Mouse (Mus musculus) common myeloid progenitor, adult 5-6 weeks (primary cell): ENCODE results near the gene Creb3l4. TPM values are rescaled to one million over a fixed set of nuclear protein-coding genes. Genes with fewer than 3 reads are reported as not detected.
A peak's percentile ranks its signal among the peaks of the same experiment; 100 is the strongest.
"Not testable (repeated sequence)": the region's sequence is repeated elsewhere in the genome, so short reads cannot be mapped to it uniquely, and the experiment has no call there.

Experiments used
- ATAC-seq: replicated peaks from 2 replicates; pipeline ENCODE4 v1.8.0; 2016; ENCODE audit warnings: low read depth, mild to moderate bottlenecking, moderate TSS enrichment, inconsistent platforms; ENCODE audit not compliant: poor library complexity, severe bottlenecking
- total RNA-seq: library from RNA; stranded (forward); fragments of 200-1000, 187-1606 nt; gene quantifications from 2 replicates; pipeline ENCODE4 v1.2.3, GENCODE M21; 2017

The Creb3l4 gene
- not detected in 2 replicates for total RNA-seq

DNA sequence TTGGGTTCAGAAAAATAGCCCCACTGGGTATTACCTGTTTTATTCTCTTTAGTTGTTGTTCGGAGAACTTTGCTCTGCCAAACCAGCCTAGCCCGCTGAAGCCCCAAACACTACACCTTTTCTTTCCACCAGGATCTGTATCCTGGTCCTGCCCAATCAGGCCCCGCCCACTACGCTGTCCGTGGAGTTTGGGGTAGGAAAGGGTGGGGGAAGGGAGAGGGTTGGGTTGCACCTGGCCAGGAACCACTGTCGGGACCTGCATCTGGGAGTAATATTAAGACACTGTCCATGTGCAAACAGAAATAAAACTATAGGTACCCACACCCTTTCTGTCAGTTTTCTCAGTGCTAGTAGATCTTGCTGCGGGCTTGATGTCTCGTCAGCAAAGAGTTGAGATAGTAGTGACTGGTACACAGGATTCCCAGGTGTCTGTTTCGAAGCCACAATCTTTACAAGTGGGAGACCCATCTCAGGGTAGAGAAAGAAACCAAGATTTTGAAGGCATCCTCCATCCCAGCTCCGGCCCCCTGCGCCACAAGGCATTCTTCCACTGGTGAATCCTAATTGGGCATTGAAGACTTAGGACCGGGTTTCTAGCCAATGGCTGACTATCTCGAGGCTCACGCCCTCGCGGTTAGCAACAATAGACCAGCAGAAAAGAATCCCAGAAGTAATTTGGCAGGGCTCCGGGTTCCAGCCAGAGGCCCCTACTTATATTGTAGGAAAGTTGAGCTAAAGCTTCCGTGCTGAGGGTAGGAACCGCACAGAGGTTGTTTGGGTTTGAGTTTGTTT is at the start of gene Creb3l4:
Gene Creb3l4 (minus strand): TSS at position 529 of the 792 bp plus-strand sequence.
- no peak for ATAC-seq

DNA sequence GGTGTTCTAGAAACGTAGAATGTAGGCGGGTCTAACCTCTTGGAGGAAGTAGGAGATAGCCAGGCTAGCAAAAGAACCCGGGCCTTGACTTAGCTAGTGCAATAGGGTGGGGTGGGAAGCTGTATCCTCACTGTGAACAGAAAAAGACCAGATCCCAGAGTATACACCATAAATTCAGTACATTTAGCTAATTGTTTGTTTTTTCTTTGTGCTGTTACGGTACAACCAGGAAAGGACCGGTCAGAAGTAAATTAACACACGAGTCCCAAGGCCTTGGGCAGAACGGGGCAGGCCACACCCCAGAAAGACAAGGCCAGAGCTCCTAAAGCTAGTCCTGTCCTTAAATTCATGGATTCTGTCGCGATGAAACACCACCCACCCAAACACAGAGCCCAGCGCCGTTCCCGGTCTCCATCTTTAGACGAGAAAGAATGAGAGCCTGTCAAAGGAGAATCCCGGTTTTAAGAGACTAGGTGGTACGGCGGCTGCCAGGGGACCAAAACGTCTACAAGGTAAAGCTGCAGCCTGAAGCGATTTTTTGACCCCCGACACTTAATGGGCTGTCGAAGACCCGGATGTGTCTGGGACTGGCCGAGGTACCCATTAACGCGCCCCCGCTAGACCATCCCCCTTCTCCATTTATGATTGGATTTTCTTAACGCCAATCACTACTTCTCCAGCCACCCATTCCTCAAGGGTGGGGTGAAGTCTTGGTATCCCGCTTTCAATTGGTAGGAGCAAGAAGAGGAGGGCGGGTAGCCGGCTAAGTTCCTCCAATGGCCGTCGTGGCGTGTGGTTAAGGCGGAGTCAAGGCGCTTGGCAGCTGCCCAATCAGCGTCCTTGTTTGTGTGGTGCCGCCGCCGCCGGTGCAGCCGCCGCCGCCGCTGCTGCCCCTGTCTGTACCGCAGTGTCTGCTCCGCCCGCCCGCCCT is 49.3 kb upstream of the Creb3l4 start, which contains the start of gene Gatad2b:
Gene Gatad2b (plus strand): TSS at position 834 of the 931 bp plus-strand sequence.
- ATAC-seq = peak; percentile 97

DNA sequence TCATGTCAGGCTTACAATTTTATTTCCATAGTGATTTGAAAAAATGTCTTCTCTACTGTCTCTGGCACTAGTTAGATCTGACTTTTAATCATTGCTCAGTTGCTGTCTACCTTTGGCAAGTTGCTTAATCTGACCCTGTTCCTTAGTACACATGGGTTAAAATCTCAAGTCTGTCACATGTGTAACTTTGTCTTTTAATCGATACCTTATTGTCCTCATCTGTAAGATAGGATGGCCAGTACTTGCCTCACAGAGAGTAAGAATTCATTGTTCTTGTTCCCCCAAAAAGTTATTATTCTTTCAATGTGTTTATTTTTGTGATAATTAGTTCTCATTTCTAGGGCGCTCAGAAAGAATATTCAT is 48.7 kb upstream of the Creb3l4 start:
- ATAC-seq = no peak

DNA sequence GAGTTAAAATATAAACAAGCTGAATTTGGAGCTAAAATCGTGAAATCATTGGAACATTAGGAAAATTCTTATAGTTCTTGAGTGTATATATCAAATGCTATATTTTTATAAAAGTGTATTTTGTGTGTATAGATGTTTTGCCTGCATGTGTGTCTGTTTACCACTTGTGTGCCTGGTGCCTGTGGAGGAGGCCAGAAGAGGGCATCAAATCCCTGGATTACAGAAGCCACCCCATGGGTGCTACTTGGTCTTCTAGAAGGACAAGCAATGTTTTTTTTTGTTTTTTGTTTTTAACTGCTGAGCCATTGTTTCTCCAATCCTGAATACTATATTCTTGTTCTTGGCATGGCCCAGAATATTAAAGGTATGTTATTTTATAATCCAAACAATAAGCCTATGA is 47.3 kb upstream of the Creb3l4 start:
- no peak for ATAC-seq

DNA sequence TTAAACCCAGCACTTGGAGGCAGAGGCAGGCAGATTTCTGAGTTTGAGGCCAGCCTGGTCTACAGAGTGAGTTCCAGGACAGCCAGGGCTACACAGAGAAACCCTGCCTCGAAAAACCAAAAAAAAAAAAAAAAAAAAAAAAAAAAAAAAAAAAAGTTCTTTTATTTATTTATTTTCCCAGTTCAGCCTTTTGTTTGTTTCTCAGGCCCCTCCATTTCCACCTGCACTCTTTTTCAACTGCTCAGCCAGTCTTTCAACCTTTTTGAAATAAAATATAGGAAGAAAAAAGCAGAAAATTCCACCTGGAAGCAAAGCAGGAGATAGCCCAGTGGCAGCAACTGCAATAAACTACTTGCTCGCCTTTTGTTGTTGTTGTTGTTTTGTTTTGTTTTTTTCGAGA is 46.1 kb upstream of the Creb3l4 start:
- ATAC-seq = not testable (repeated sequence)

DNA sequence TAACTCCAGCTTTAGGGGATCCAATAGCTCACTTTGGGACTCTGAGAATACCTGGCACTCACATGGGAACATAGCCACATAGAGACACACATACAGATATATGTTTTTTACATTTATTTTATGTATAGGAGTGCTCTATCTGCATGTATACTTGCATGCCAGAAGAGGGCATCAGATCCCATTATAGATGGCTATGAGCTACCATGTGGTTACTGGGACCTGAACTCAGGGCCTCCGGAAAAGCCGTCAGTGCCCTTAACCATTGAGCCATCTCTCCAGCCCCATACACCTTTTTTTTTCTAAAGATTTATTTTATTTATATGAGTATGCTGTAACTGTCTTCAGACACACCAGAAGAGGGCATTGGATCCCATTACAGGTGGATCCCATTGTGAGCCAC is 40.8 kb upstream of the Creb3l4 start:
- no peak for ATAC-seq

DNA sequence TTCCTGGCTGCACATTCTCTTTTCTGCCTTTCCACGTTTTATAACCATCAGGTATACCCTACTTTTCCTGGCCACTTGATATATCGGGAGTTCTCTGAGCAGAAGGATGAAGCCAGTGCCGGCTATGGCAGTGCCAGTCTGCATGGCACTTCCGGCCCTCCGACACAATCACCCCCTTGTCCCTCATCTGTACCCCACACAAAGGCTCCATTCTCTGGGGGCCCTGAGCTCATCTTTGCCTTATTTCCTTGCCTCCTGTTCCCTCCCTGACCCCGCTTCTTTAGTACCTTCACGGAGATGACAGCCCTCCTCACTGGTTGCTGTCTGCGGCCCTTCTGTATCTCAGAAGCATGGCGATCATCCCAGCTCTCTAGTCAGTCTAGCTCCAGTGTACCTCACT is 37.4 kb upstream of the Creb3l4 start:
- ATAC-seq = no peak

DNA sequence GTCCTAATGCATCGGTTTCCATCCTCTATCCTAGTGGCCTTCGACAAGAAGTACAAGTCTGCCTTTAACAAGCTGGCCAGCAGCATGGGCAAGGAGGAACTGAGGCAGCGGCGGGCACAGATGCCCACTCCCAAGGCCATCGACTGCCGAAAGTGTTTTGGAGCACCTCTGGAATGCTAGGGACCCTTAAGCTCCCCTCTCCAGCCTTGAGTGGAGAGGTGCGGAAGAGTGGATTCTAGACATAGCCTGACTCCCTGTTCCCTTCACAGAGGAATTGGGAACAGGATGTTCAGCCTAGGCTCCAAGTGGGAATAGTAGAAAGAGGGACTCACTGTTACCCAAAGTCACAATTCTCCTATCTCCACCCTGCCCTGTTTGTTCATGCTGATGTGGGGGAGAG is 36.4 kb upstream of the Creb3l4 start:
- ATAC-seq = no peak

DNA sequence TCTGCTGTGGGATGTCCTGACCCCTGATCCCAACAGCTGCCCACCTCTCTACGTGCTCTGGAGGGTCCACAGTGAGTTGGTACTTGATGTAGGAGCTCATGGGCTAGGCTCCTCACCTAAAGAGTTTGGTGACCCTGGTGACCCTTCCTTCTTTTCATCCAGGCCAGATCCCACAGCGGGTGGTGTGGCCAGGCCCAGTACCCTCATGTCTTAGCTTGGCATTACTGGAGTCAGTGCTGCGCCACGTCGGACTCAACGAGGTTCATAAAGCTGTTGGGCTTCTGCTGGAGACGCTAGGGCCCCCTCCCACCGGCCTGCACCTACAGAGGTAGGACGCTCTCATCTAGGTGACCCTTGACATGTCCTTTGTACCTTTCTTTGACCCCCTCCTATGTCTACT is 35.9 kb upstream of the Creb3l4 start:
- ATAC-seq = no peak

DNA sequence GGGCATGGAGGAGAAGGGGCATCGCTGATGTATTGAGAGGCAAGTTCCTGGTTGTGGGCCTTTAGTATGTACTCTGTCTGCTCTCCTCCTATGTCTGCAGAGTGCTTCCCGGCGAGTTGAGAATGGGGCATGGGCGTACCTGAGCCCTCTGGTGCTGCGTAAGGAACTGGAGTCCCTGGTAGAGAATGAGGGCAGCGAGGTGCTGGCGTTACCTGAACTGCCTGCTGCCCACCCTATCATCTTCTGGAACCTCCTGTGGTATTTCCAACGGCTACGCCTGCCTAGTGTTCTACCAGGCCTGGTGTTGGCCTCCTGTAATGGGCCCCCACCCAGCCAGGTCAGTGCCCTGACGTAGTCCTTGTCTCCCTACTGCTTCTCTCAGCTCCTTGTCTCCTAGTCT is 34.9 kb upstream of the Creb3l4 start:
- no peak for ATAC-seq

DNA sequence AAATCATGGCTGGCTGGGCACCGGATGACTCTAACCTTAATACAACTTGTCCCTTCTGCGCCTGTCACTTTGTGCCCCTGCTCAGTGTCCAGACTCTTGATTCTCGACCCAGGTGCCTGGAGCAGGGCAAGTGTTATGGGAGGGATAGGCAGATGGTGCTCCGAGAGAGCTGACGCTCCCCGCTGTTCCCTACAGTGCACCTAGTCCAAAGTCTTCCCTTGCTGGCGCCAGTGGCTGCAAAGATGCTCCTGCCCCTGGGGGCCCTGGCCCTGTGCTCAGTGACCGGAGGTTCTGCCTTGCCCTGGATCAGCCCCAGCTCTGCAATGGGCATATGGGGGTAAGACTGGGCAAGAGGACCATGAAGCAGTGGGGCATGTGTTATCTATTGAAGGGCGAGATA is 34.5 kb upstream of the Creb3l4 start:
- ATAC-seq = no peak

DNA sequence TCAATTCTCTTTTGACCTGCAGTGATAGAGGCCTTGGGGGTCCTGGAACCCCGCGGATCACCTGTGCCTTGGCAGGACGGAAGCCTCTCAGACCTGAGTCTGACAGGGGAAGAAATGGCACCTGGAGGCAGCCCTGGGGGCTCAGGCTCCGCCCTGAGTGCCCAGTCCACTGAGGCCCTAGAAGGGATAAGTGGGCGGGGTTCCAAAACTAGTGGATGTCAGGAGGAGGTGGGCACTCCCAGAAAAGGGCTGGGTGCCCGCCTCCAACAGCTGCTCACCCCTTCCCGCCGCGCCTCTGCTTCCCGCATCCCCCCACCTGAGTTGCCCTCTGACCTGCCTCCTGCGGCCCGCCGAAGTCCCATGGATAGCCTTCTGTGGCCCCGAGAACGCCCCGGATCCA is 33.5 kb upstream of the Creb3l4 start:
- ATAC-seq = no peak

DNA sequence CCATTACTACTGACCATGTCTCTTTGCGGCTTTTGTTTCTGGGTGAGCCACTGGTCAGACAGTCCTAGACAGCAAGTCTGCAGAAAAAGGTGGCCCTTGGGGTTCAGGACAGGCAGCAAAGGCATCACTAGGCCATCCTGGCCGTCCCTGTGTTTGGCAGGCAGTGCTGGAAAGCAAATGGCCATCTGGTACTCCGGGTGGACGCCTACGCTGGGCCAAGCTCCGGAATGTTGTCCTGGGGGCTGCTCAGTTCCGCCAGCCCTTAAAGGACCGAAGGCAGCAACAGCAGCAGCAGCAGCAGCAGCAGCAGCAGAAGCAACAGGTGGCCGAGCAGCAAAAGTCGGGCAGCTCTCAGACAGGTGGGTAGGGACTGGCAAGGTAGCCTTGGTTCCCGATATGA is 32.0 kb upstream of the Creb3l4 start:
- ATAC-seq = no peak

DNA sequence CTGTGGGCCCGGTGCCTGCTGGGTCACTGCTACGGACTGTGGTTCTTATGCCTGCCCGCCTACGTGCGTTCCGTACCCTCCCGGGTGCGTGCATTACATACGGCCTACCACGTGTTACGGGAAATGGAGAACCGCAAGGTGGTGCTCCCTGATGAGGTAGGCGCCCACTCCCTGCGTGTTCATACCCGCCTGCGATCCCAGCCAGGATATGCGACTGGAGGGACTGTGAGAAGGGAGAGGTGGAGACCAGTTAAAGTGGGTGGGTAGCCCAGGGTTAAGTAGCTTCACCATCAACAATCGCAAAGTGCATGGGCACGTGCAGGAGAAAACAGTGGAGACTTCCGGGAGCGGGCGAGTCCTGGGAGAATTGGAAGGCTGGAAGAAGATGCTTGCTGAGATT is 30.5 kb upstream of the Creb3l4 start:
- ATAC-seq = no peak

DNA sequence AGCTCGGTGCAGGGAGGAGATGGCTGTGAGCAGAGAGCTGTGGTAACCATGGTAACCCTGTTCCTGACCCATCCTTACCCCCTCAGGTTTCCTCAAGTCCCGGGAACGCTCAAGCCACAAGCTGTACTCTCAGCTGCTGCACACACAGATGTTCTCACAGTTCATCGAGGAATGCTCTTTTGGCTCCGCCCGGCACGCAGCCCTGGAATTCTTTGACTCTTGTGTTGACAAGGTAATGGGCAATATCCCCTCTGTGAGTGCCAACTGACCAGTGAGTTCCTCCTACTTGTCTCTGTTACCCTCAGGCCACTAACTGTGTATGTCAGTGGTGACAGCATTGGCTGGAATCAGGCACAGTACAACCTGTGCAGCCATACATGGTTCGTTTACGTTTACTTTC is 28.9 kb upstream of the Creb3l4 start:
- ATAC-seq = no peak

DNA sequence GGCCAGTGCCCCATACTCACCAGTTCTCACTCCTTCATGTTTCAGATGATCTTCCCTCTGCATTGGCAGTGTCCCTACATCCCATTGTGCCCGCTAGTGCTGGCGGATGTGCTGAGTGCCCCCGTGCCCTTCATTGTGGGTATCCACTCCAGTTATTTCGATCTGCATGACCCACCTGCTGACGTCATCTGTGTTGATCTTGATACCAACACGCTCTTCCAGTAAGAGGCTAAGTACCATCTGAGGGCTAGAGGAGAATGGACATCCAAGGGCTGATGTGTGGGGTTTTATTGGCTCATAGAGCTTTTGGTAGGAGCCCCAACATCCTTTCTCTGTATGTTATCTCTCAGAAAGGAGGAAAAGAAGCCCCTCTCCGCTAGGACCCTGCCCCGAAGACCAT is 27.5 kb upstream of the Creb3l4 start:
- ATAC-seq = no peak

DNA sequence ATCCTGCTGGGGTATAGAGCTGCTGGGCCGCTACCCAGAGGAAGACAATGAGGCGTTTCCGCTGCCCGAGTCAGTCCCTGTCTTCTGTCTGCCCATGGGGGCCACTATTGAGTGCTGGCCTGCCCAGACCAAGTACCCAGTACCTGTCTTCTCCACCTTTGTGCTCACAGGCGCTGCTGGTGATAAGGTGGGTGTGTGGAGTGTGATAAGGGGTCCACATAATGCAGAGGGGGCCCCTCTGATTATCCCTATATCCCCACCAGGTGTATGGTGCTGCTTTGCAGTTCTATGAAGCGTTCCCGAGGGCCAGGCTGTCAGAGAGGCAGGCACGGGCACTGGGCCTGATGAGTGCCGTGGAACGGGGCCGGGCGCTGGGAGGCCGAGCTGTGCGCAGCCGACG is 25.7 kb upstream of the Creb3l4 start:
- ATAC-seq = no peak

DNA sequence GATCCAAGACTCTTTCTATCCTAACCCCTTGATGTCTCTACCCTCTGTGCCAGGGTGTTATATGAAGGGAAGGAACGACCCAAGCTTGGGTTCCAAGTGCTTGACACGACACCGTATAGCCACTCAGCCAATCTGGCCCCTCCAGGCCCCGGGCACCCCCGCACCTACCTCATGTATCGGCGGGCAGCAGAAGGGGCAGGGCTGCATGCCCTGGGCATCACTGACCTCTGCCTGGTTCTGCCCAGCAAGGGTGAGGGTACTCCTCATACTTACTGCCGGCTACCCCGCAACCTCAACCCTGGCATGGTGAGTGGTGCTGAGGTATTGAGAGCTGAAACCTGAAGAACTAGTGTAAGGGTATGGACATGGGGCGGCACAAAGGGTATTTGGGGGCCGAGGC is 24.9 kb upstream of the Creb3l4 start:
- no peak for ATAC-seq

DNA sequence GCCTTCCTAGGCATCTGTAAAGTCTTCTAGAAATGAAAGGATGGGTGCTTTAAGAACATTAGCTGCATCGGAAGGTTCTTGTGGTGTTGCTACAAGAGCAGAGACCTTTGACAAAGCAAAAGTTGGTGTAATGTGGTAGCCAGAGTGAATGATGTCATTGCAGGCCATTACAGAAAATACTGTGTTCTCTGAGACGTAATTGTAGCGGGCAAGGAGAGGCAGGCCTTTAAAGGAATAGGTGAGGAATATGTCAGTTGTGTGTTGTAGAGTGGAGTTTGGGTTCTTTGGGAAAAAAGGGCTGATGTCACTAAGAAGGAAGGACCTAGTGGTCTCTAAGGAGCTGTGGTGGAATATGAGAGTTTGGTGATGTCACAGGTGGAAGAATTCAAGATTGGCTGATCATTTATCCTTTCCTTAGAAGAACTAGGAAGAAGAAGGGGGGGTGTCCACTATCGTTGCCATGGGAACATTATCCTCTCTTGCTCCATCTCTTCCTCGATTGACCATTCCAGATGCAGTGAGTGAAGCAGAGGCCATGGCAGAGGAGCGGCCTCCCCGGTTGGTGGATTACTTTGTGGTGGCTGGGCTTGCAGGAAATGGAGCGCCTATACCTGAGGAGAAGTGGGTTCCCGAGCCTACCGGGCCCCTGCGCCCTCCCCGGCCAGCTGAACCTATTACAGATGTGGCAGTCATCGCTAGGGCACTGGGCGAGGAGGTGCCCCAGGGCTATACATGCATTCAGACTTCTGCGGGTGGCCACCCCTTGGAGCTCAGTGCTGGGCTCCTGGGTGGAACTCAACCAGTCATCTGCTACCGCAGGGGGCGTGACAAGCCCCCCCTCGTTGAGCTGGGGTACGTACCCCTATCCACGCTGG is 23.8 kb upstream of the Creb3l4 start:
- ATAC-seq = no peak
